Mouse (Mus musculus) Patski (cell line): ENCODE results near the gene Xcl1. TPM values are rescaled to one million over a fixed set of nuclear protein-coding genes. Genes with fewer than 3 reads are reported as not detected.

Experiments
- ATAC-seq: fragments of 100-300 bp; one replicate; pipeline ENCODE4 v1.8.0; 2021
- CTCF ChIA-PET: fragments of 350-600 bp; sonication (Branson Sonifier 250); formaldehyde crosslinking; loops from one replicate; lab custom pipeline; 2022; ENCODE audit warnings: inconsistent platforms; lab: Charles Lee
- POLR2A ChIA-PET: fragments of 350-600 bp; sonication (Branson Sonifier 250); formaldehyde crosslinking; loops from one replicate; lab custom pipeline; 2022; ENCODE audit warnings: antibody characterized with exemption, inconsistent platforms; lab: Charles Lee
- DNase-seq: peaks from one replicate; pipeline ENCODE4 v3.0.0-alpha.2; 2011; ENCODE audit warnings: low read depth, low spot score
- H3K27me3 ChIP-seq: fragments of 371-371 bp; one replicate; pipeline ENCODE4 v1.5.1; 2021
- CTCF ChIP-seq: fragments of 100-300 bp; IDR thresholded peaks from one replicate; pipeline ENCODE4 v1.5.1; 2021
- in situ Hi-C: fragments of 300-500 bp; cut with MboI; formaldehyde crosslinking; loops from 3 replicates; pipeline ENCODE4 v1.11.1; 2018; ENCODE audit warnings: low pct_unique_long_range_greater_than_20kb, mixed read lengths
- polyA plus RNA-seq: library from polyadenylated mRNA; unstranded; gene quantifications from one replicate; pipeline ENCODE4 v1.2.3, GENCODE M21; 2021

Xcl1 gene
- polyA plus RNA-seq, 1 experiment from 2014 or later: not detected

- in situ Hi-C loops: no loop called here
- CTCF ChIA-PET: interaction anchor here (0.8 kb wide), 1 partner anchor 587 kb away, joined by 3 read pairs; no protein-coding TSS in a partner anchor
- ATAC-seq (no peak), DNase-seq (no peak)
- POLR2A ChIA-PET: no interaction called here
- H3K27me3 ChIP-seq: peaks cover 2% of the 10 kb centered on the region
- no peak for TF ChIP-seq CTCF
Observed at GRCm38 (mm10) chr1:164959160-164959559, 23.8 kb upstream of the Xcl1 start.

DNA sequence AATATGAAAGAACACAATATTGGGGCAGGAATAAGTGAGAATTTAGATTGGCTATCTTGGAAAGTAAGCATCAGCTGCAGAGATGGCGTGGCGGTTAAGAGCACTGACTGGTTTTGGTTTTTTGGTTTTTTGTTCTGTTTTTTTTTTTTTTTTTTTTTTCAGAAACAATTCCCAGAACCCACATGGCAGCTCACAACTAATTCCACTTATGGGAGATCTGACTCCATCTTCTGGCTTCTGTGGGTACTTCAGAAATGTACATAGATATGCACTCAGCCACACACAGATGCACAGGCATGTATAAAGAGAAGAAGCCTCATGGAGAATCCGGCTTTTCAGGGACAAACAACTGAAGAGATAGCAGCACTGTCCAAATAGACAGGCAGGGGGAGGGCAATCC, 22.6 kb upstream of the Xcl1 start:
- peaks cover 2% of the 10 kb centered on the region for H3K27me3 ChIP-seq
- DNase-seq: no peak
- in situ Hi-C loops: no loop called here
- ATAC-seq: no peak
- CTCF ChIA-PET: interaction anchor here (1.6 kb wide), 1 partner anchor 10 kb away, joined by 3 read pairs; no protein-coding TSS in a partner anchor
- POLR2A ChIA-PET: no interaction called here
- peak; percentile 18 for TF ChIP-seq CTCF

- CTCF ChIA-PET: interaction anchor here (1.6 kb wide), 1 partner anchor 11 kb away, joined by 3 read pairs; no protein-coding TSS in a partner anchor
- ATAC-seq (no peak), DNase-seq (no peak)
- TF ChIP-seq CTCF: no peak
- in situ Hi-C loops: no loop called here
- POLR2A ChIA-PET: no interaction called here
- H3K27me3 ChIP-seq: peaks cover 2% of the 10 kb centered on the region
Observed at GRCm38 (mm10) chr1:164956725-164957399, 21.5 kb upstream of the Xcl1 start.

GRCm38 (mm10) chr1:164955452-164956196, 20.3 kb upstream of the Xcl1 start:
- no peak for DNase-seq
- no peak for ATAC-seq
- TF ChIP-seq CTCF: no peak
- peaks cover 4% of the 10 kb centered on the region for H3K27me3 ChIP-seq
- ChIA-PET POLR2A (no interaction called here), CTCF (interaction anchor here (0.7 to 1.3 kb wide), 2 partner anchors 13 to 57 kb away, joined by 3 to 5 read pairs; no protein-coding TSS in a partner anchor)
- in situ Hi-C loops: no loop called here

- in situ Hi-C loops: no loop called here
- no peak for DNase-seq
- H3K27me3 ChIP-seq: peaks cover 8% of the 10 kb centered on the region
- CTCF ChIA-PET: no interaction called here
- TF ChIP-seq CTCF: no peak
- POLR2A ChIA-PET: no interaction called here
- no peak for ATAC-seq
Observed at GRCm38 (mm10) chr1:164953574-164953973, 18.2 kb upstream of the Xcl1 start.

- H3K27me3 ChIP-seq: peaks cover 26% of the 10 kb centered on the region
- ATAC-seq: no peak
- POLR2A ChIA-PET: no interaction called here
- CTCF ChIA-PET: no interaction called here
- in situ Hi-C loops: no loop called here
- no peak for TF ChIP-seq CTCF
- DNase-seq: no peak
Observed at GRCm38 (mm10) chr1:164936060-164936459, 733 bp upstream of the Xcl1 start.

GRCm38 (mm10) chr1:164933441-164934188, 1.7 kb downstream of the Xcl1 start:
- ChIA-PET CTCF (no interaction called here), POLR2A (no interaction called here)
- in situ Hi-C loops: no loop called here
- no peak for DNase-seq
- peaks cover 19% of the 10 kb centered on the region for H3K27me3 ChIP-seq
- no peak for TF ChIP-seq CTCF
- no peak for ATAC-seq

DNA sequence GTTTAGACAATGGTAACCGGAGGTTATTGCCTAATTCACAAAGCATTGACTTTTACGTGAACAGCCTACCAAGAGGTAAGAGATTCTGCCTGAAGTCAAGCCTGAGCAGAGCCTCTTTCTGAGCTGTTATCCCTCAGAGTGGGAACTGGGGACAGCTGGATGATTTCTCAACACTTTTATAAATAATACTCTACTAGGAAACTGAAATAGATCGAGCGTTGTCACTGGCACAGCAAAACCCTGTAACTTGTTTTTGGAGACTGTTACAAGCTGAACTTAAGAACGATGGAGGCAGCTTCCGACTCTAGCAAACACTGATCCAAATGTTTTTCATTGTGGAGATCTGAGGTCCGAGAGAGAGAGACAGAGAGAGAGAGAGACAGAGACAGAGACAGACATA, 4.2 kb downstream of the Xcl1 start:
- ChIA-PET CTCF (no interaction called here), POLR2A (no interaction called here)
- DNase-seq: no peak
- ATAC-seq: no peak
- H3K27me3 ChIP-seq: peaks cover 7% of the 10 kb centered on the region
- TF ChIP-seq CTCF: no peak
- in situ Hi-C loops: no loop called here

GRCm38 (mm10) chr1:164930006-164930405, 5.3 kb downstream of the Xcl1 start:
- ChIA-PET POLR2A (no interaction called here), CTCF (no interaction called here)
- ATAC-seq (no peak), DNase-seq (no peak)
- no peak for TF ChIP-seq CTCF
- peaks cover 6% of the 10 kb centered on the region for H3K27me3 ChIP-seq
- in situ Hi-C loops: no loop called here

DNA sequence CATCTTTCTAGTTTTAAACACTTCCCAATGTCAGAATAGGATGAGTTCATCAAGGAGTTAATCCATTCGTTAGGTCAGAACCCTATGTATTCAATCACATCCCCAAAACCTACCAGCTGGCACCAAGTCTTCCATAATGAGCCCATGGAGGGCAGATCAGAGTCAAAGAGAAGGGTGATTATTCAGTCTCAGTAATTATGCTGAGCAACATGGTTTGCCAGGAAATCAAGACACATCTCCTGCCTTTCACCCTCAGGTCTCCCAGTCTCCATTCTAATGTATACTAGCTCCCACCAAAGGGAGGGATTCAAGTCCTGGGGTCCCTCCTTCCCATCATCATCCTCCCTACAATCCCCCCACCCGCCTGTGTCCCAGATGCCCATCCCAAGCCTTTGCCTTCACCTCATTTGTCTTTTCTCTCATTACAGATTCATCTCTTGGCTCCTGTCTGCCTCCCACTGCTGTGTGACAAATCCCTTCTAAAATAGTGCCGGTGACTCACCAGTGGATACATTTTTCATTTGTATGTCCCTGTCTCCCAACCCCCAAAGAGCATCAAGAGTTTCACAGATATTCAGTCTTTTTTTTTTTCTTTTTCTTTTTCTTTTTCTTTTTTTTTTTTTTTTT, 8.7 kb downstream of the Xcl1 start:
- DNase-seq (peak; percentile 37), ATAC-seq (no peak)
- in situ Hi-C loops: no loop called here
- CTCF ChIA-PET: no interaction called here
- H3K27me3 ChIP-seq: no peaks in the 10 kb centered on the region
- TF ChIP-seq CTCF: no peak
- POLR2A ChIA-PET: interaction anchor here (0.7 kb wide), 1 partner anchor 201 kb away, joined by 6 read pairs; no protein-coding TSS in a partner anchor
